Mouse (Mus musculus) fat pad, adult 2 months (tissue): ENCODE measurements around the gene Cmah.

Source experiments
- DNase-seq: peaks from one replicate; pipeline ENCODE4 v3.0.0-alpha.2; 2011; ENCODE audit warnings: low read depth, low spot score; ENCODE audit errors: extremely low read depth

Gene Cmah

GRCm38 (mm10) chr13:24327201-24327600, at the start of gene Cmah:
Cmah (plus strand) TSS chr13:24327404.
- no peak for DNase-seq

- DNase-seq = no peak
These were observed 47.8 kb upstream of the Cmah start for GRCm38 (mm10) chr13:24279407-24279761.

GRCm38 (mm10) chr13:24279762-24280438, 47.3 kb upstream of the Cmah start:
- DNase-seq = no peak

GRCm38 (mm10) chr13:24280439-24281431, 46.5 kb upstream of the Cmah start, which contains the start of gene Carmil1:
Carmil1 (minus strand) TSS chr13:24280795.
- no peak for DNase-seq

- DNase-seq = no peak
These were observed 39.8 kb upstream of the Cmah start for GRCm38 (mm10) chr13:24287381-24287780.

GRCm38 (mm10) chr13:24297252-24297651, 30.0 kb upstream of the Cmah start:
- DNase-seq = no peak

GRCm38 (mm10) chr13:24305486-24305885, 21.7 kb upstream of the Cmah start:
- DNase-seq = no peak

GRCm38 (mm10) chr13:24306248-24306647, 21.0 kb upstream of the Cmah start:
- no peak for DNase-seq

- no peak for DNase-seq
These were observed 15.9 kb upstream of the Cmah start for GRCm38 (mm10) chr13:24311011-24311940.

- no peak for DNase-seq
These were observed 10.6 kb upstream of the Cmah start for GRCm38 (mm10) chr13:24316563-24316962.

- peak; percentile 72 for DNase-seq
These were observed 8.6 kb upstream of the Cmah start for GRCm38 (mm10) chr13:24318618-24319017.

GRCm38 (mm10) chr13:24321313-24321712, 5.9 kb upstream of the Cmah start:
- DNase-seq = no peak

- no peak for DNase-seq
These were observed 1.0 kb downstream of the Cmah start for GRCm38 (mm10) chr13:24328036-24328817.

- DNase-seq = no peak
These were observed 2.9 kb downstream of the Cmah start for GRCm38 (mm10) chr13:24330128-24330527.

GRCm38 (mm10) chr13:24330836-24331523, 3.8 kb downstream of the Cmah start:
- no peak for DNase-seq

GRCm38 (mm10) chr13:24332537-24332936, 5.3 kb downstream of the Cmah start:
- DNase-seq = no peak

GRCm38 (mm10) chr13:24336818-24337217, 9.6 kb downstream of the Cmah start:
- DNase-seq = no peak

GRCm38 (mm10) chr13:24337874-24338273, 10.7 kb downstream of the Cmah start:
- no peak for DNase-seq

GRCm38 (mm10) chr13:24338343-24338861, 11.2 kb downstream of the Cmah start:
- no peak for DNase-seq
